Mouse (Mus musculus) hindbrain, embryonic 16.5 days (tissue): ENCODE data around the gene Lrrk1. TPM values are rescaled to one million over a fixed set of nuclear protein-coding genes. Genes with fewer than 3 reads are reported as not detected.
"Not testable (repeated sequence)": the region's sequence is repeated elsewhere in the genome, so short reads cannot be mapped to it uniquely, and the experiment has no call there.

ENCODE experiments used
- ATAC-seq: fragments of 200-750 bp; cut with Nextera tagmentation; 2 replicates; pipeline ENCODE4 v1.8.0; 2017; ENCODE audit warnings: moderate TSS enrichment, moderate library complexity
- H3K27ac ChIP-seq: fragments of 300-500 bp; sonication (generic); 2 replicates; pipeline ENCODE4 v1.5.1; 2014; ENCODE audit warnings: low read depth, mild to moderate bottlenecking, control low read depth, low read length, moderate library complexity
- H3K27me3 ChIP-seq: fragments of 300-500 bp; sonication (generic); replicated peaks from 2 replicates; pipeline ENCODE4 v1.6.1; 2014; ENCODE audit warnings: low read length; ENCODE audit not compliant: control insufficient read depth, insufficient read depth
- H3K36me3 ChIP-seq: fragments of 300-500 bp; sonication (generic); 2 replicates; pipeline ENCODE4 v1.6.1; 2014; ENCODE audit warnings: mild to moderate bottlenecking, low read length, moderate library complexity, mixed read lengths; ENCODE audit not compliant: control insufficient read depth, insufficient read depth
- H3K4me1 ChIP-seq: fragments of 300-500 bp; sonication (generic); 2 replicates; pipeline ENCODE4 v1.6.1; 2014; ENCODE audit warnings: low read depth, low read length; ENCODE audit not compliant: control insufficient read depth, insufficient read depth
- H3K4me2 ChIP-seq: fragments of 300-500 bp; sonication (generic); 2 replicates; pipeline ENCODE4 v1.6.1; 2014; ENCODE audit warnings: mild to moderate bottlenecking, low read length, control low read depth, moderate library complexity
- H3K4me3 ChIP-seq: fragments of 300-500 bp; sonication (generic); 2 replicates; pipeline ENCODE4 v1.5.1; 2014; ENCODE audit warnings: mild to moderate bottlenecking, low read length, control low read depth, moderate library complexity
- H3K9ac ChIP-seq: fragments of 300-500 bp; sonication (generic); 2 replicates; pipeline ENCODE4 v1.6.1; 2014; ENCODE audit warnings: low read depth, mild to moderate bottlenecking, control low read depth, low read length, moderate library complexity
- H3K9me3 ChIP-seq: fragments of 300-500 bp; sonication (generic); 2 replicates; pipeline ENCODE4 v1.6.1; 2014; ENCODE audit warnings: mild to moderate bottlenecking, low read length, moderate library complexity; ENCODE audit not compliant: control insufficient read depth
- WGBS: fragments of 180-500 bp; shearing (Covaris S2); extraction: QIAGEN DNeasy Blood & Tissue Kit; methylation state at CpG from one replicate; pipeline ENCODE4 v1.1.7; 2014; 5-methylcytosine and 5-hydroxymethylcytosine counted together
- polyA plus RNA-seq: library from polyadenylated mRNA; unstranded; fragments of >200 nt; fragmentation: Nextera tagmentation; extraction: Ambion mirVana; gene quantifications from 2 replicates; pipeline ENCODE4 v1.2.1, GENCODE M21; 2015

The Lrrk1 gene
- polyA plus RNA-seq, 1 experiment from 2014 or later = 3.0 TPM

GRCm38 (mm10) chr7:66196609-66197445 lies 191.3 kb downstream of the Lrrk1 start:
- no peaks in the 10 kb centered on the region for H3K4me1 ChIP-seq
- no peak overlapping the region for H3K27ac ChIP-seq
- no peaks in the 10 kb centered on the region for H3K36me3 ChIP-seq

GRCm38 (mm10) chr7:66195881-66196280 lies 192.3 kb downstream of the Lrrk1 start:
- Histone ChIP-seq H3K4me1 (no peaks in the 10 kb centered on the region), H3K36me3 (no peaks in the 10 kb centered on the region), H3K4me3 (no peak overlapping the region), H3K27ac (no peak overlapping the region), H3K4me2 (no peak overlapping the region), H3K9ac (no peak overlapping the region), H3K27me3 (no peaks in the 10 kb centered on the region), H3K9me3 (no peaks in the 10 kb centered on the region)
- 78% methylated on average over 1 of the region's 1 CpGs for WGBS
- ATAC-seq = no peak

More at GRCm38 (mm10) chr7:66196609-66197445, 191.3 kb downstream of the Lrrk1 start:
- Histone ChIP-seq H3K4me3 (no peak overlapping the region), H3K9me3 (no peaks in the 10 kb centered on the region), H3K4me2 (no peak overlapping the region), H3K27me3 (no peaks in the 10 kb centered on the region), H3K9ac (no peak overlapping the region)
- ATAC-seq = no peak
- WGBS = 87% methylated on average over 11 of the region's 11 CpGs

- no peaks in the 10 kb centered on the region for H3K9me3 ChIP-seq
- no peak overlapping the region for H3K4me2 ChIP-seq
- H3K9ac ChIP-seq = no peak overlapping the region
- no peaks in the 10 kb centered on the region for H3K4me1 ChIP-seq
- no peak overlapping the region for H3K4me3 ChIP-seq
- no peak for ATAC-seq
- no peaks in the 10 kb centered on the region for H3K27me3 ChIP-seq
- 83% methylated on average over 3 of the region's 3 CpGs for WGBS
- no peak overlapping the region for H3K27ac ChIP-seq
- no peaks in the 10 kb centered on the region for H3K36me3 ChIP-seq
Observed at GRCm38 (mm10) chr7:66194511-66194910, 193.6 kb downstream of the Lrrk1 start.

GRCm38 (mm10) chr7:66190385-66190784 lies 197.8 kb downstream of the Lrrk1 start:
- H3K4me2 ChIP-seq, H3K27me3 ChIP-seq, H3K4me1 ChIP-seq, H3K9me3 ChIP-seq, H3K36me3 ChIP-seq, ATAC-seq, H3K9ac ChIP-seq, H3K4me3 ChIP-seq, H3K27ac ChIP-seq: not testable (repeated sequence)
- WGBS = 92% methylated on average over 10 of the region's 10 CpGs

GRCm38 (mm10) chr7:66187581-66188231 lies 200.4 kb downstream of the Lrrk1 start:
- 80% methylated on average over 4 of the region's 4 CpGs for WGBS
- Histone ChIP-seq H3K9me3 (no peaks in the 10 kb centered on the region), H3K4me2 (no peak overlapping the region), H3K4me3 (no peak overlapping the region), H3K36me3 (no peaks in the 10 kb centered on the region), H3K27me3 (no peaks in the 10 kb centered on the region), H3K27ac (no peak overlapping the region), H3K9ac (no peak overlapping the region), H3K4me1 (no peaks in the 10 kb centered on the region)
- no peak for ATAC-seq

GRCm38 (mm10) chr7:66185370-66185769 lies 202.8 kb downstream of the Lrrk1 start:
- Histone ChIP-seq H3K4me1 (no peaks in the 10 kb centered on the region), H3K4me2 (no peak overlapping the region), H3K9me3 (no peaks in the 10 kb centered on the region), H3K27ac (no peak overlapping the region), H3K27me3 (no peaks in the 10 kb centered on the region), H3K36me3 (no peaks in the 10 kb centered on the region), H3K9ac (no peak overlapping the region), H3K4me3 (no peak overlapping the region)
- 83% methylated on average over 5 of the region's 5 CpGs for WGBS
- no peak for ATAC-seq

GRCm38 (mm10) chr7:66184026-66184425 lies 204.1 kb downstream of the Lrrk1 start:
- Histone ChIP-seq H3K36me3 (no peaks in the 10 kb centered on the region), H3K4me3 (no peak overlapping the region), H3K9ac (no peak overlapping the region), H3K9me3 (no peaks in the 10 kb centered on the region), H3K27ac (no peak overlapping the region), H3K27me3 (no peaks in the 10 kb centered on the region), H3K4me2 (no peak overlapping the region), H3K4me1 (0 out of 2 replicates have a peak, but pooled peaks cover 2% of the 10 kb centered on the region)
- WGBS = 83% methylated on average over 4 of the region's 4 CpGs
- ATAC-seq = no peak

- Histone ChIP-seq H3K27me3 (no peaks in the 10 kb centered on the region), H3K4me2 (no peak overlapping the region), H3K27ac (no peak overlapping the region), H3K36me3 (no peaks in the 10 kb centered on the region), H3K4me3 (no peak overlapping the region), H3K4me1 (0 out of 2 replicates have a peak, but pooled peaks cover 3% of the 10 kb centered on the region), H3K9ac (no peak overlapping the region), H3K9me3 (no peaks in the 10 kb centered on the region)
- WGBS = 74% methylated on average over 8 of the region's 8 CpGs
- no peak for ATAC-seq
Observed at GRCm38 (mm10) chr7:66183404-66183803, 204.7 kb downstream of the Lrrk1 start.

- Histone ChIP-seq H3K9ac (no peak overlapping the region), H3K4me1 (0 out of 2 replicates have a peak, but pooled peaks cover 3% of the 10 kb centered on the region), H3K36me3 (no peaks in the 10 kb centered on the region), H3K27ac (no peak overlapping the region), H3K4me3 (no peak overlapping the region), H3K4me2 (no peak overlapping the region), H3K27me3 (no peaks in the 10 kb centered on the region), H3K9me3 (no peaks in the 10 kb centered on the region)
- WGBS = 84% methylated on average over 7 of the region's 7 CpGs
- no peak for ATAC-seq
Observed at GRCm38 (mm10) chr7:66182075-66182715, 206.0 kb downstream of the Lrrk1 start.
